Mouse (Mus musculus): ENCODE measurements at regions not wholly inside any gene's neighbourhood (a gene's known extent, or its start where the extent isn't known, plus 50 kb on each side); places are given as distances from the start of the nearest gene placed in this dataset.

GRCm38 (mm10) chr2:78972288-78973117 lies 104.6 kb downstream of the Ube2e3 start:
- DNase-seq: no peak

- no peak for DNase-seq
Measured at GRCm38 (mm10) chr2:78973811-78974210, 105.9 kb downstream of the Ube2e3 start.

- DNase-seq: no peak
Measured at GRCm38 (mm10) chr2:78974683-78975392, 106.9 kb downstream of the Ube2e3 start.

GRCm38 (mm10) chr2:78975393-78975774 lies 107.5 kb downstream of the Ube2e3 start:
- DNase-seq: no peak

- no peak for DNase-seq
Measured at GRCm38 (mm10) chr2:78976084-78976483, 108.2 kb downstream of the Ube2e3 start.

- DNase-seq: no peak
Measured at GRCm38 (mm10) chr2:78977632-78978397, 109.9 kb downstream of the Ube2e3 start.

GRCm38 (mm10) chr2:78980019-78980418 lies 112.1 kb downstream of the Ube2e3 start:
- no peak for DNase-seq

GRCm38 (mm10) chr2:78980661-78981229 lies 112.8 kb downstream of the Ube2e3 start:
- no peak for DNase-seq

GRCm38 (mm10) chr2:78983347-78983746 lies 115.4 kb downstream of the Ube2e3 start:
- DNase-seq: no peak

- no peak for DNase-seq
Measured at GRCm38 (mm10) chr2:78983944-78984498, 116.1 kb downstream of the Ube2e3 start.

GRCm38 (mm10) chr2:78986984-78987383 lies 119.1 kb downstream of the Ube2e3 start:
- DNase-seq: no peak

- no peak for DNase-seq
Measured at GRCm38 (mm10) chr2:78987388-78987787, 119.5 kb downstream of the Ube2e3 start.

GRCm38 (mm10) chr2:78988224-78988623 lies 120.3 kb downstream of the Ube2e3 start:
- no peak for DNase-seq

GRCm38 (mm10) chr2:78994800-78995555 lies 127.1 kb downstream of the Ube2e3 start:
- DNase-seq: peak in 1 of 2 experiments; percentile 14

- peak in 1 of 2 experiments; percentile 16 for DNase-seq
Measured at GRCm38 (mm10) chr2:78998637-78999036, 130.7 kb downstream of the Ube2e3 start.

GRCm38 (mm10) chr2:78999410-78999809 lies 131.5 kb downstream of the Ube2e3 start:
- no peak for DNase-seq

GRCm38 (mm10) chr2:79004862-79005261 lies 136.9 kb downstream of the Ube2e3 start:
- DNase-seq: no peak

GRCm38 (mm10) chr2:79008642-79009041 lies 140.7 kb downstream of the Ube2e3 start:
- no peak for DNase-seq

- no peak for DNase-seq
Measured at GRCm38 (mm10) chr2:79009791-79010190, 141.9 kb downstream of the Ube2e3 start.

- no peak for DNase-seq
Measured at GRCm38 (mm10) chr2:79010273-79010672, 142.3 kb downstream of the Ube2e3 start.

- peak; percentile 54 to 56 for DNase-seq
Measured at GRCm38 (mm10) chr2:79018732-79019423, 151.0 kb downstream of the Ube2e3 start.

All from B cell, adult 2 months (primary cell).